23 mouse cellular contexts compared by ENCODE assay signal in the genomic region with DNA sequence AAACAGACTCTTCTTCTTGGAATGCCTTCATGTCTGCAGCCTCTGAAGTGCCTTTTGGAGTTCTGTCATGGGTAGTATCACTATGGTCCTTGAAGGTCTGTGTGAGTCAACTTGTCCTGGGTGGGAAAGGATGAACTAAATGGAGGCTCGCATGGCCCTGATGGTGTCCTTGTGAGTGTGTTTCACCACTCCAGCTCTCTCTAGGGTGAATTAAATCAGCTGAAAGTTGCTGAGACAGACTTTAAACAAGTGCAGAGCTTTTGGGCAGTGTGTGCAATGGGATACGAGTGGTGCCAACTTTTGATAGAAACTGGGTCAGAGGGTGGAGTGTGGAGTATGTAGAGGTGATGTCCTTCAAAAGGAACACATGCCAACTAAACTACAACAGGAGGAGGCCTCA. TPM values are rescaled to one million over a fixed set of nuclear protein-coding genes. Genes with fewer than 3 reads are reported as not detected.
"Had no signal": no experiment of that assay in that cellular context is flagged by ENCODE, and none has a peak within 500 bp of the region (broad histone marks: within the 10 kb centered on the region; RNA-seq: fewer than 3 reads in every experiment).

No protein-coding gene starts in this region.

- H3K4me1 ChIP-seq: limb, embryonic 10.5 days; limb, embryonic 13.5 days; midbrain, embryonic 12.5 days; midbrain, embryonic 15.5 days; neural tube, embryonic 12.5 days; neural tube, embryonic 15.5 days had no signal

- H3K36me3 ChIP-seq: limb, embryonic 10.5 days; limb, embryonic 13.5 days; midbrain, embryonic 12.5 days; midbrain, embryonic 15.5 days; neural tube, embryonic 12.5 days; neural tube, embryonic 15.5 days had no signal

- H3K4me3 ChIP-seq: layer of hippocampus, adult 2 months; limb, embryonic 10.5 days; limb, embryonic 13.5 days; midbrain, embryonic 12.5 days; midbrain, embryonic 15.5 days; neural tube, embryonic 12.5 days; neural tube, embryonic 15.5 days had no signal

- H3K9me3 ChIP-seq: limb, embryonic 10.5 days; limb, embryonic 13.5 days; midbrain, embryonic 12.5 days; midbrain, embryonic 15.5 days; neural tube, embryonic 12.5 days; neural tube, embryonic 15.5 days had no signal

- ATAC-seq: liver, postnatal 0 days; lung, postnatal 0 days; midbrain, embryonic 15.5 days had no signal

- H3K9ac ChIP-seq: limb, embryonic 13.5 days; liver, embryonic 14.5 days; liver, postnatal 0 days; lung, embryonic 14.5 days; midbrain, embryonic 12.5 days; midbrain, embryonic 15.5 days; neural tube, embryonic 12.5 days; neural tube, embryonic 15.5 days had no signal

- DNase-seq: kidney, adult 2 months; kidney, postnatal 25 days; layer of hippocampus, adult 9-11 months; liver; liver, postnatal 0 days; lung, embryonic 14.5 days; retina, postnatal 1 day; right cerebral cortex, postnatal 25 days; spleen, adult 18-20 months; thymus, adult 18-20 months; thymus, postnatal 36 days had no signal

- H3K27ac ChIP-seq: kidney, postnatal 0 days; layer of hippocampus, adult 2 months; limb, embryonic 10.5 days; limb, embryonic 13.5 days; liver, embryonic 14.5 days; macrophage; midbrain, embryonic 12.5 days; midbrain, embryonic 15.5 days; neural tube, embryonic 12.5 days; neural tube, embryonic 15.5 days had no signal

- H3K4me2 ChIP-seq: limb, embryonic 13.5 days; lung, embryonic 14.5 days; midbrain, embryonic 12.5 days; midbrain, embryonic 15.5 days; neural tube, embryonic 12.5 days; neural tube, embryonic 15.5 days had no signal

- H3K27me3 ChIP-seq: limb, embryonic 13.5 days; midbrain, embryonic 12.5 days; midbrain, embryonic 15.5 days; neural tube, embryonic 12.5 days; neural tube, embryonic 15.5 days had no signal

RNA-seq across cellular contexts. Expression of gene Elovl4, which starts 14.9 kb away (rescaled TPM):
- total RNA-seq: megakaryocyte, adult 5-6 weeks had no signal
- polyA plus RNA-seq: macrophage had no signal
